Mouse (Mus musculus): ENCODE results near the gene Rspry1. TPM values are rescaled to one million over a fixed set of nuclear protein-coding genes. Genes with fewer than 3 reads are reported as not detected.

Gene Rspry1
- polyA plus RNA-seq, 1 experiment from 2014 or later, result 33.6 TPM

DNA sequence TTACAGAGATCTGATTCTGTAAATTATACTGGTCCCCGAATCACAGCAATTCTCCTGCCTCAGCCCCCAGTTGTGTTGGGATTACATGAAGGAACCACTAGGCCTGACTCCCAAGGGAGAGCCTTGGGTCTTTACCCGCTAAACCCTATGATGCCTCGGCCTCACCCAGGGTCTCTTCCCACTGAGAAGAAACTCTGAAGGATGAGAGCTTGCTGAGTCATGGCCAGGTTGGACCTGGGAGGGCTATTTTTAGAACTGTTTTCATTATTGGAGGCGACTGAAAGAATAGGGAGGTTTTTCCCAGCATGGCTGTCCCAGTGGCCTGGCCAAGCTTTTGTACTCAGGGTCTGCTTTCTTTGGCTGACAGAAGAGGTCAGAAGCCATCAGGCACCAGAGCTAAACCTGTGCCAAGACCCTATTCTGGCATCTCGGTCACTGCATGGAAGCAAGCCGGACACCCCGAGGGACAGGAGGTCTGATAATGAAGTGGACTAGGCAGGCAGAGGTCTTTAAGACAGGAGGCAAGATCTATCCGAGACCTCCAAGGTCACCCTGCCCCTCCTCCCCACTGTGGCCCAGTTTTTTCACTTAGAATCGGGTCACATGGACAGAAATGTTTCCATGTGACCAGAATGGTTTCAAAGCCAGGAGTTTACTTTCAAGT, 105.1 kb downstream of the Rspry1 start:
- Histone ChIP-seq H3K36me3 (ENCODE audit: control insufficient read depth, insufficient read depth, low read length) (no peaks in the 10 kb centered on the region), H3K4me2 (ENCODE audit: low read depth, low read length) (no peak overlapping the region), H3K9ac (ENCODE audit: low read depth, low read length) (no peak overlapping the region), H3K27ac (replicated peaks; ENCODE audit: low read depth, low read length) (no peak overlapping the region), H3K4me3 (ENCODE audit: low read depth, low read length) (no peak overlapping the region), H3K9me3 (ENCODE audit: control insufficient read depth, low read length) (no peaks in the 10 kb centered on the region), H3K27me3 (replicated peaks; ENCODE audit: control insufficient read depth, insufficient read depth, low read length) (no peaks in the 10 kb centered on the region), H3K4me1 (ENCODE audit: control insufficient read depth, insufficient read depth, low read length) (no peaks in the 10 kb centered on the region; the same call in 1 of the 2 replicates)
- 68% methylated on average over 9 of the region's 9 CpGs for WGBS
- ATAC-seq (ENCODE audit: low read depth) (no peak), DNase-seq (ENCODE audit: low spot score) (no peak)

Other genes with a start within 250 kb of the Rspry1 start
- gene Herpud1, start 215.5 kb upstream of the Rspry1 start, polyA plus RNA-seq (2014; fragmentation: Nextera tagmentation; extraction: Ambion mirVana), result 93.8 and 107 TPM in 2 replicates
- 0.39 and 0.42 TPM in 2 replicates for gene Nlrc5, start 167.6 kb upstream of the Rspry1 start, polyA plus RNA-seq (2014; fragmentation: Nextera tagmentation; extraction: Ambion mirVana)
- gene Cpne2, start 68.9 kb upstream of the Rspry1 start, polyA plus RNA-seq (2014; fragmentation: Nextera tagmentation; extraction: Ambion mirVana), result 12.4 and 13.8 TPM in 2 replicates
- gene Fam192a, start 60 bp downstream of the Rspry1 start, polyA plus RNA-seq (2014; fragmentation: Nextera tagmentation; extraction: Ambion mirVana), result 48.7 and 56.0 TPM in 2 replicates
- 54.5 and 59.0 TPM in 2 replicates for gene Arl2bp, start 64.7 kb downstream of the Rspry1 start, polyA plus RNA-seq (2014; fragmentation: Nextera tagmentation; extraction: Ambion mirVana)
- gene Pllp, start 94.3 kb downstream of the Rspry1 start, polyA plus RNA-seq (2014; fragmentation: Nextera tagmentation; extraction: Ambion mirVana), result 4.6 and 8.1 TPM in 2 replicates
- gene Ccl22, start 143.7 kb downstream of the Rspry1 start, polyA plus RNA-seq (2014; fragmentation: Nextera tagmentation; extraction: Ambion mirVana), result not detected in 2 replicates
- 7.9 and 8.3 TPM in 2 replicates for gene Cx3cl1, start 170.1 kb downstream of the Rspry1 start, polyA plus RNA-seq (2014; fragmentation: Nextera tagmentation; extraction: Ambion mirVana)
- gene Ccl17, start 208.5 kb downstream of the Rspry1 start, polyA plus RNA-seq (2014; fragmentation: Nextera tagmentation; extraction: Ambion mirVana), result 0.60 and 0.63 TPM in 2 replicates
- gene Coq9, start 236.4 kb downstream of the Rspry1 start, polyA plus RNA-seq (2014; fragmentation: Nextera tagmentation; extraction: Ambion mirVana), result 73.8 and 77.9 TPM in 2 replicates
- 72.2 and 79.5 TPM in 2 replicates for gene Ciapin1, start 236.4 kb downstream of the Rspry1 start, polyA plus RNA-seq (2014; fragmentation: Nextera tagmentation; extraction: Ambion mirVana)

Measured in embryonic facial prominence, embryonic 14.5 days (tissue).